Mouse (Mus musculus) liver, adult 2 months (tissue): ENCODE data around the gene Zfp804a.

ENCODE experiments used
- CTCF ChIP-seq: fragments of 200-500 bp; IDR thresholded peaks from 2 replicates; pipeline ENCODE4 v1.5.1; 2011; ENCODE audit warnings: low read depth, low read length, control low read depth
- POLR2A ChIP-seq: fragments of 200-500 bp; IDR thresholded peaks from 2 replicates; pipeline ENCODE4 v1.6.1; 2011; ENCODE audit warnings: low read length, control low read depth; ENCODE audit not compliant: insufficient read depth; ENCODE audit errors: extremely low read depth

DNA sequence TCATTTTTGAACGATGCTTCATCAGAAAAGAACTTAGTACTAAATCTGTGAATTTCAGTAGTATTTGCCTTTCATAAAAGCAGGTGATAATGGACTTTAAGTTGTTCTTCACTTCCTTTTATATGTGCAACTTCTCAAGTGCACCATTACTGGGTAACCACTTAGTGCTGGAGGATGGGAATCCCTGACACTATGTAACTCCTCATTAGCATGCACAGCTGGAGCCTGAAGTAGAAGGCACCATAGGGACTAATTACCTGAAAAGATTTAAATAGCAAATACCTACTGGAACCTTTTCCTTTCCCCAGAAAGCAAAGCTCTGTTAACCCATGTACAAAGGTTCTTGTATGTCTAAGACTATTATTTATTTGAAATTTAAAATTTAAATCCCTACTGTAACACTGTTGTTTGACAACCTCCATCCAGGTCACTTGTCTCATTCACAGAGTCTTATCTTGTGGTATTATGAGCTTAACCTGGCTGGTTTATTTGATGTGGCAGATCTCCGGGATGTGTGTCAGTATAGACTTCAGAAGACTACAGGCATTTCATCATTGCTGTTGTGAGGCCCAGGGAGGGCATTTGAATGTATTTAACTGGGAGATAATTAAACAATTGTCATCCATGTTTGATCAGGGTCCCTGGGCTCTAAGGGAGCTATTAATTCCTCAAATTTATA is 229.7 kb downstream of the Zfp804a start:
- TF ChIP-seq CTCF (no peak), POLR2A (no peak)
